Mouse (Mus musculus) ovary, postnatal 14 days (tissue): Measurements from ENCODE around the gene Ak2.

Experiments used
- DNase-seq: peaks from one replicate; pipeline ENCODE4 v3.0.0; 2022; ENCODE audit warnings: low spot score

The Ak2 gene

GRCm38 (mm10) chr4:129048501-129049305, 56.9 kb downstream of the Ak2 start:
- DNase-seq: peak; percentile 58

- no peak for DNase-seq
Measured at GRCm38 (mm10) chr4:129049306-129050011, 57.7 kb downstream of the Ak2 start.

GRCm38 (mm10) chr4:129050365-129050764, 58.6 kb downstream of the Ak2 start:
- DNase-seq: no peak

- no peak for DNase-seq
Measured at GRCm38 (mm10) chr4:129050901-129051417, 59.2 kb downstream of the Ak2 start.

GRCm38 (mm10) chr4:129051461-129052183, 59.9 kb downstream of the Ak2 start:
- DNase-seq: no peak

- DNase-seq: no peak
Measured at GRCm38 (mm10) chr4:129054757-129055156, 63.0 kb downstream of the Ak2 start.

- no peak for DNase-seq
Measured at GRCm38 (mm10) chr4:129055562-129055961, 63.8 kb downstream of the Ak2 start.

- peak; percentile 97 for DNase-seq
Measured at GRCm38 (mm10) chr4:129057533-129058206, 65.9 kb downstream of the Ak2 start.

- DNase-seq: no peak
Measured at GRCm38 (mm10) chr4:129058207-129059092, 66.7 kb downstream of the Ak2 start, which contains the start of gene Rnf19b. TSS of gene Rnf19b (plus strand) at chr4:129058271.

GRCm38 (mm10) chr4:129059125-129059551, 67.4 kb downstream of the Ak2 start:
- DNase-seq: no peak

- DNase-seq: no peak
Measured at GRCm38 (mm10) chr4:129059922-129060321, 68.2 kb downstream of the Ak2 start.
